In the genomic region with DNA sequence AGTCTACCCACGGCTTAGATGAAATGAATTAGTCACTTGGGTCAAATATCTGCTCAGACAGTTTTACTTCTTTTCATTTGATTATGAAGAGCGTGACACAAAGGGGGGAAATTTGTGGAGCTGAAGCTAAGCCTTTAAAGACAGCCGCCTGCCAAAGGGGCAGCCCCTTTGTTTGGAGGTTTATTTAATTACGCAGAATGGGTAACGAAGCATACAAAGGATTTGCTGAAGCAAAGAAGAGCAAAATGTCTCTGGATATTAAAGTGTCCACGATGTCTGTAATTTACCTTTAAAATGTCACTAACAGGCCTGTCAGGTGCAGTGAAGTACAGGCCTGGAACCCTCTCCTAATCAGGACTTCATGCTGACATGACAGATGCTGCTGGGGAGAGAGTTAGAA, we compare ENCODE assay signal across 17 mouse cellular contexts. TPM values are rescaled to one million over a fixed set of nuclear protein-coding genes. Genes with fewer than 3 reads are reported as not detected.
"Had no signal": no experiment of that assay in that cellular context is flagged by ENCODE, and none has a peak within 500 bp of the region (broad histone marks: within the 10 kb centered on the region; RNA-seq: fewer than 3 reads in every experiment).

No protein-coding gene starts in this region.

- H3K9ac ChIP-seq: liver, embryonic 12.5 days; lung, embryonic 14.5 days; neural tube, embryonic 15.5 days had no signal

- DNase-seq: kidney, adult 11 months; kidney, adult 9 months; kidney, postnatal 14 days; lung, postnatal 10 days; lung, postnatal 4 days; right cerebral cortex, postnatal 4 days; spleen, adult 18-20 months; thymus, adult 18-20 months; thymus, postnatal 25 days had no signal

- H3K27me3 ChIP-seq: liver, embryonic 12.5 days; neural tube, embryonic 15.5 days had no signal

- ATAC-seq: liver, embryonic 12.5 days had no signal

- H3K4me3 ChIP-seq: left cerebral cortex, adult 2 months; limb, embryonic 10.5 days; liver, embryonic 12.5 days; myocyte; neural tube, embryonic 15.5 days had no signal

- H3K9me3 ChIP-seq: limb, embryonic 10.5 days; neural tube, embryonic 15.5 days had no signal

- H3K36me3 ChIP-seq: limb, embryonic 10.5 days; liver, embryonic 12.5 days; neural tube, embryonic 15.5 days had no signal

- H3K4me2 ChIP-seq: liver, embryonic 12.5 days; lung, embryonic 14.5 days; midbrain, embryonic 11.5 days; neural tube, embryonic 15.5 days had no signal

- H3K4me1 ChIP-seq: limb, embryonic 10.5 days; liver, embryonic 12.5 days had no signal

- H3K27ac ChIP-seq: left cerebral cortex, adult 2 months; limb, embryonic 10.5 days; liver, embryonic 12.5 days; neural tube, embryonic 15.5 days had no signal

RNA-seq across cellular contexts. Expression of a gene that starts 51.0 kb away (rescaled TPM):
- total RNA-seq: megakaryocyte, adult 5-6 weeks had no signal
